Mouse (Mus musculus) urinary bladder, adult 2 months (tissue): ENCODE measurements around the gene Ces4a. TPM values are rescaled to one million over a fixed set of nuclear protein-coding genes. Genes with fewer than 3 reads are reported as not detected.
"Not testable (repeated sequence)": the region's sequence is repeated elsewhere in the genome, so short reads cannot be mapped to it uniquely, and the experiment has no call there.

ENCODE experiments used
- DNase-seq: peaks from one replicate; pipeline ENCODE4 v3.0.0; 2022; ENCODE audit warnings: low spot score
- polyA plus RNA-seq: library from polyadenylated mRNA; depleted of rRNA; stranded (reverse); fragments of >200 nt; gene quantifications from 2 replicates; pipeline ENCODE4 v1.2.3, GENCODE M21; 2012; rRNA removed

Gene Ces4a
- not detected in 2 replicates for polyA plus RNA-seq

DNA sequence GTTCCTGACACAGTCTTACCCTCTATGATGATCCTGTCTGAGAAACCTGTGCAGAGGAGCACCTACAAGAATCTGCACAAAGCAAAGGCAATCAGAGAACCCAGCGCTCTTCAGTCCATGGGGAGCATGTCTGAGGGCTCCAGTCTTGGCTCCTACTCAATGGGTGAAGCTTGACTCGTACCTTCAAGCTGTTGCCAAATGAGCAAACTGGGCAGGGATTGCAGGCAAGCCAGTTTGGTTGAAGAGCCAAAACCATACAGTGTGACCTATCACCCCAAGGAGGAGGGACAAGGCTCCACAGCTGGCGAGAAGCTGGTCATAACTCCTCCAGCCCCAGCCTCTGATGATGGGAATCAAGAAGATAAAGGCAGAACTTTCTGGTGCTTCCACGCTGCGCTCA, at the start of gene Ces4a:
TSS of gene Ces4a (plus strand) at position 292 of the 400 bp plus-strand sequence.
- DNase-seq, result no peak

DNA sequence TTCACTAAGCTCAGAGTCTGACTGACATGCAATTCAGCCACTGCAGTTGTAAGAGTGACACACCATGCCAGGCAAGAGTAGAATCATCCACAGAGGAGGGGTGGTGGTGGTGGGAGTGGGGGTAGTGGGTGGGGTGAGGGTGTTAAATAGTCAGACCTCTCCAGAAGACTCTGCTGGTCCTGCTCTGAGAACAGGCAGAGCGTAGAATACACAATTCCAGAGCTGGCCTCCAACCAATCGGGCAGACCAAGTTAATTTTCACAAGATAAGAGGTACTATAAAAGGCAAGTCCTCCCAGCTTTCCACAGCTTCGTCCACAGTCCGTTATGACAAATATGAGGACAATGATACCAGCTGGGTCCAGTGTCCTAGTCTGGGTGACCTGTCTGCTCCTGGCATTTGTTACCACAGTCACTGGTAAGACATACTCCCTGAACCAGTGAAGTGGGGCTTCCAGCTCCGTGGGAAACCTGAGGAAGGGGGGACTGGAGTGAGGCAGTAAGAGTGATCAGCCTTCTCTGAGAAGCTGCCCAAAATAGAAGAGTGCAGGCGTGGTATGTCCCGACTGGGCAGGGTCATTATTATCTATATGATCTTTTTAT, 48.0 kb upstream of the Ces4a start, which contains the start of gene Ces3b:
TSS of gene Ces3b (plus strand) at position 305 of the 602 bp plus-strand sequence.
- no peak for DNase-seq

DNA sequence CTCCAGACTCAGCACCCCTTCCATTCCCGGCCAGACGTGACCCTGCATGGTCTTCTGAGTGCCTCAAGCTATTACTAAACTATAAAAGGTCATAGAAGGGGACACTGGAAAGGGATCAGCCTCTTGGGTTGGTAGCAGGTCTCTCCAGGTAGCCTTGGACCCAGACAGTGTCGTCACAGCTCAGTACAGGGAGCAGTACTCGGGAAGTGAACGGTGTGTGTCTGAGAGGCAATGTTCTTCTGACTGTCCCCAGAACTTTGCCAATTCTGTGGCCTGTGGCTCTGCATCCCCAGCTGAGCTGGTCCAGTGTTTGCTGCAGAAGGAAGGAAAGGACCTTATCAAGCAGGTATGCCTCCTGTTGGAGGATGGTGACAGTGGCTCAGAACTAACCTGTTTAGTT, 43.4 kb upstream of the Ces4a start:
- DNase-seq, result not testable (repeated sequence)

DNA sequence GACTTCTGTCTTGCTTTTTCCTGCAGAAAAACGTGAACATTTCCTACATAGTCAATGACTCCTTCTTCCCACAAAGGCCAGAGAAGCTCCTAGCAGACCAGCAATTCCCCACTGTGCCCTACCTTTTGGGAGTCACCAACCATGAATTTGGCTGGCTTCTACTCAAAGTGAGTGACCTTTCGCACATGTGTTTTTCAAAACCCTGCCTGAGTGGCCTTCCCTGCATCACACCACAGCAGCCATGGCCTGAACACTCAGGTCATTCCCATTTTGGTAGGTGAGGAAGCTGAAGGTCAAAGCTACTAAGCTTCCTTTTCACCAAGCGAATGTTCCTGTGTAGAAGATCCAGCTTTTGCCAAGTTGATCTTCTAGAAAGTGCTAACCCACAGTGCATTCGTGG, 43.0 kb upstream of the Ces4a start:
- DNase-seq, result no peak

DNA sequence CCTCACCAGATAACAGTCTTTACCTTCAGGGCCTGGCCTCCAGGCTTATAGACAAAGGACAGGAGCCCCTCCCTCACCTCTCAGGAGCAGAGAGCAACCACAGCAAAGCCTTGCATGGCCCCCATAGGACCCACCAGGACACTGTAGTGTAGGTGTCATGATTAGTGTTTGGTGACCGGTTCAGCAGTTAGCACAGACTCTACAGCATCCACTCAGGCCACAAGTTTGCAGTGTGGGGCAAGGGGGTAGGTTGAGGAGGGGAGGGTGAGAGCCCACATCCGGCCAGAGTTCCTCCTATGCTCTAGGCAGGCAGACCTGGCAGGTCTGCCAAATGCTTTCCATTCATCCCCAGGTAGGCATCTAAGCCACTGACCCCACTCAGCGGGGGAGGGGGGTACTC, 37.6 kb upstream of the Ces4a start:
- no peak for DNase-seq

DNA sequence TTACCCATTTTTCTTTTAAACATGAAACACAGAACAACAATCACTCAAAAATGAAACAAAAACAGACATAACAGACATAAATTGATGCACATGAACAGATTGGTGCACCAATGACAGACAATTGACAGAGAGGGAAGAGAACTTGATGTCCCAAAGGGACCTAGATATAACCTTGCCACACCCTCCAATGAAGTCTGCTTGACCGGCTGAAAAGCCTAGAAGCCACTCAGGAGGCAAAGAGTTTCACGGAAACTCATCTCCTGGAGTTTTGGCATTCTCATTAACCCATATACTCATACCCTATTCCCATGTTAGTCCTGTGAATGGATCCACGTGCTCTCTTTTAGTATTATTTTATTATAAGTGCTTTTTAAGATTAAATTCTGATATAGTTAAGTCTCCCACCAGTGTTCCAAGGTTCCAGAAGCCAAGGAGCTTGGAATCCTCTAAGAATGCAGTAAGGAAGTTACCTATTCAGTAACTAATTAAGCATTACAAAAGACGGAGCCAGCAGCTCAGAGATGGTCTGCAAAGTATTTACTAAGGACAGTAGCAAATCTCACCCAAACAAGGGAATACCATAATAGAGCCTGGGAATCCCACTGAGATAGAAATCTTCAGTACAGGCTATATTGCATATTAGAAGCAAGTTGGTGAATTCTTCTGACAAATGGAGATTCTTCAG, 29.4 kb upstream of the Ces4a start:
- not testable (repeated sequence) for DNase-seq

DNA sequence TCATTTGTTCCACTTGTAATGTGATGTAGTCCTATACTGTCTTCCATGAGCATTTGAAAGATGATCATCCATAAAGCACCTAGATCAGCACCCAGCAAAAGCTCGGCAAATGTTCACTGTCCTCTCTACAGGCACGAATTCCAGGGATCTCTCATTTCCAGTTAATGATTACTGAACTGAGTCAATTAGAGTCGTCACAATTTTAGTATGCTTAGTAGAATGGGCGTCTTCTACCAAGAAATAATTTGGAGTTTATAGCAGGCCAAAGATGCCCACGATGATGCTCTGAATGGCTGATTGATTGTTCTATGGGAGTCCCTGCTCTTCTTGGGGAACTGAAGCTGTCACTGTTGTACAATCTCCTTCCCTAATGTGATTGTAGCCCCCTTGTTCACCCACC, 27.9 kb upstream of the Ces4a start:
- not testable (repeated sequence) for DNase-seq

DNA sequence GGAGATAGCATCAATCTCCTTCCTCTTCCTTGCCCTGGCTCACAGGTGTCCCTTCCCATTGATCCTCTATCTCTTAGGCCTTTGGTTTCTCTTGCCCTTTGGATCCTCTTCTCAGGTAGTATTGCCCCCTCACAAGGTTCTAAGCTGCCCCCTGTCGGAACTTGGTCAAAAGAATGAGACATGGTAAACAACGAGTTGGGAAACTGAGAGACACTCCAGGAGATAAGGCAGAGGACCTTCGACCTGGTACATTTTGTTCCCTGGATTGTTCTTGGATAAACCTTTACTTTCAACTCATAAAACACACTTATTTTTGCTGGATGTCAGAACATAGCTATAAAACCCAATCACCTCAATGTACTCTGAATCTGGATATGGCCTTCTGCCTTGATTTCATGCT, 27.4 kb upstream of the Ces4a start:
- DNase-seq, result no peak

DNA sequence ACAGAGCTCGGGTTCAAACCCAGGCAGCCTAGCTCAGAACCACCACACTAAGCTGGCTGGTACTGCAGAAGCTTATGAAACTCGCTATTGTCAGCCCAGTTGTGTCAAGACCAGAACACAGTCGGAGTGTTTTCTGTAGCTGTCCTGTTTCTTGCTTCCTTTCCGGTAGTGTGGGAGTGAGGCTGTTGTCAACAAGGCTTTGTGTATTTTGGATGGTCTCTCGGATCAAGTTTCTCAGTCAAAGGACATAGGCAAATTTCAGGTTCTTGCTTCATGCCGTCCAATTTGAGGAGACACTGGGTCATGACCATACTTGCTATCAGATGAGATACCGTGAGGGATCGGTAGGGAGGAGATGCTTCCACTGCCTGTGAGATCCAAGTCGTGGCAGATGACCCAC, 1.7 kb upstream of the Ces4a start:
- no peak for DNase-seq

DNA sequence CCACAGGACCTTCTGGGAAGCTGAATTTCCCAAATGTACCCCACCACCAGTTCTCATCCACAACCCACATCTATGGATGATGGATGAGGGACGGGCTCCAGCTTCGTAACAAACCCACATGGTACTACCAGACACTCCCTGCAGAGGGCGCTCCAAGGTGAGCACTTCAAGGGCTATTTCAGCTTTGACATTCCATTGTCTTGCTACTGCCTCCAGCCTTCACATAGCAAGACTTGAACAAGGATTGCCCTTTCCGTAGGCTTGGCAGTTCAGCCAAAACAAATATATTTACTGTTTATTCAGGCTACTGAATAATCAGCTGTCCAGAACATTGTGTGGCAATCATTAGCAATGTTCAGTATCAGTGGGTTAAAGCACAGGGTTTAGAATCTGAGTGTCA, 6.8 kb downstream of the Ces4a start:
- peak; percentile 67 for DNase-seq

DNA sequence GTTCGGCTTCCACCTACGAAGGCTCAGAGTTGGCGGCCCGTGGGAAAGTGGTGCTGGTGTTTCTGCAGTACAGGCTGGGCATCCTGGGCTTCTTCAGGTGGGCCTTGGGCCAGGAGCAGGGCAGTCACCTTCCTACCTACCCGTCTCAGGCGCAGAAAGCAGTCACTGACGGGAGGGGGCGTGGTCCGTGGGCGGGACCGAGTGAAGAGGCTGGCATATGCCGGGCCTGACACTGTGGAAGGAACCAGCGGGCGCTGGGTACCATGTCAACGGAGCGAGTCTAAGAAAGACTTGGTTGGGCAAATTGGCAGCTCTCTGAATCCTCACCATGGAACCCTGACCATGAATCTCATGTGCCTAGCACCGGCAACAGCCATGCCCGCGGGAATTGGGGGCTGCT, 10.8 kb downstream of the Ces4a start:
- DNase-seq, result no peak

DNA sequence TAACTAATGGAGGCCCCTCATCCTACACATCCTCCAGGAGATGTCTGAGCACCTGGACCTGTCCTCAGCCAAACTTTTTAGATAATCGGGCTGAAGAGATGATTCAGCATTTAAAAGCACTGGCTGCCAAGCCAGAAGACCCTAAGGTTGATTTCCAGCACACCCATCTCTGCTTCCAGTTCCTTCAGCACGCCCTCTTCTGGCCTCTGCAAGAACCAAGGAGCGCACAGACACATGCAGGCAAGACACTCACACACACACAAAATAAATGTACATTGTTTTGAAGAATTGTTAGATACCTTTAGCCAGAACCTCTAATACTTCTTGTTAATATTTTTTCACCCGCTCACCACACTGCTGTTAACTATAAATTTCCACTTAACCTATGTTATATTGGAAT, 20.1 kb downstream of the Ces4a start:
- no peak for DNase-seq

DNA sequence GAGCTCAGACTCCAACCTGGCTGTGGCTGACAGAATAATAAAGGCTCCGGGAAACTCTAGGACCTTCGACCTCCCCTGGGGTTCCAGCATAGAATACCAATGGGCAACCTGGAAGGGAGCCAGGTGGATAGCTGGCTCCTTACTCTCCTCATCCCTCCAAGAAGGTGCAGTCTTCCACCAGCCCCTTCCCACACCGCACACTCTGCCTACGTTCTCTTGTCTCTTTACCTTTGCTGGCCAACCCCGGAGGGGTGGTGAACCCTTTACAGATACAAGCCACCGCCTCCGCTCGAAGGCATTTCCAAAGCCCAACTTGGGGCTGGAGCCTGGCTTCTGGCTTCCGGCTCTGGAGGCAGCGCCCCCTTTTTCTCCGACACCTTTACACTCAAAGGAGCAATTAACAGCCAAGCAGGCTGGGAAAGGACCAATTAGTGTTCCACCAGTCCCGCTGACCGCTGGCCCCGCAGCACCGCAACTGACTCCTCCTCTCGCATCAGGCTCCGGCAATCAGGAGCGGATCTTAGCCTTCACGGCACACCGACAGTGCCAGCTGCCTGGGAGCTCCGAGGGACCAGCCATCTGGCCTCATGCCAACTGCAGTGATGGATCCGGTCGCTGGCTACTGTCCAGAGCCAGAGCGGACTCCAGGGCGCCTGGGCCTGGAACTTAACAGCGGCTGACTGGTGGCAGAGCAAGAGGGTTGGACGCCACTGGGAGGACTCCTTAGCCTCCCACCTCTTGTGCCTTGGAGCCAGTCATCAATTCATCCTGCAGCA, 21.2 kb downstream of the Ces4a start:
- DNase-seq, result peak; percentile 45

DNA sequence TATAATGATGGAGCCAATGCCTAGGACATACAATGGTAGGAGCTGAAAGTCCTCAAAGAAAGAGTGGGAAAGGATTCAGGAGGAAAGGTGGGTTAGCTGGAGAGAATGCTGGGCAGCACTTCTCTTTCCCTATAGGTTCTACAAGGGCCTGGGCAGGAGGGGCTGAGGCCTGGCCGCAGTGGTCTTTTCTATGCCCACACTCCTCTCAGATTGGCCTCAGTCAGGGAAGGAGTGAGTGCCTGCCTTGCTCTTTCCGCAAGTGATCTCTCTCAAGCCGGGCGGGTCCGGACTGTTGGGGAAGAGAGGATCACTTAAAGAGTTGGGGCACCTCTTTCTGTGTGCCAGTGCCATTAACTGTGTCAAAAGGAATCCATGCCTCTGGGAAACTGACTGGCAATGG, 22.7 kb downstream of the Ces4a start:
- DNase-seq, result no peak

DNA sequence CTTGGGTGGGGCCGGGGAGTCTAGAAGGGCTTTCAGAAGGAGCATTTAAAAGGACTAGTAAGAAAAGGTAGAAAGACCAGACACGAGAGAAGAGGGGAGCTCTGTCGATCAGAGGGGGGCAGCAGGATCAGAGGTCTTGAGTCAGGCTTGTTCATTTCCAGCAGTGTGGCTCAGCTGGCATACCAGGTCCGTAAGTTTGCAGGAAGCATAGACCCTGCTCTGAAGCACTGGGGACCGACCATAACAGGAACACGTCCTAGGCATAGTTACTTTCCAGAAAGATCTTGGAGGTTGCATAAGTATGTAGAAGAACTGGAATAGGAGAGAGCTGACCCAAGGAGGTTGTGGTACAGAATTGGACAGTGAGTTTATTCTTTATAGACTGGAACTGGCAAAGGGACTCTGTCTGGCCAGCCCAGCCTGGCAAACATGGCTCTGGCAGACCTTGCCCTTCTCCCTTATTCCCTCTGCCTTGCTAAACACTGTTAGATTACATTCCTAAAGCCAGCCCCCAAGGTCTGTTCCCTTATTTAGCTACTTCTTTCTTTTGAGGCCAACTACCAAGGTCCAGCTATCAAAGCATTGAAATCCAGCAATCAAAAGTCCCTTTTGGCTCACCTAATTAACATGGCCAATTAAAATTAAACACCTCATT, 23.6 kb downstream of the Ces4a start:
- no peak for DNase-seq

DNA sequence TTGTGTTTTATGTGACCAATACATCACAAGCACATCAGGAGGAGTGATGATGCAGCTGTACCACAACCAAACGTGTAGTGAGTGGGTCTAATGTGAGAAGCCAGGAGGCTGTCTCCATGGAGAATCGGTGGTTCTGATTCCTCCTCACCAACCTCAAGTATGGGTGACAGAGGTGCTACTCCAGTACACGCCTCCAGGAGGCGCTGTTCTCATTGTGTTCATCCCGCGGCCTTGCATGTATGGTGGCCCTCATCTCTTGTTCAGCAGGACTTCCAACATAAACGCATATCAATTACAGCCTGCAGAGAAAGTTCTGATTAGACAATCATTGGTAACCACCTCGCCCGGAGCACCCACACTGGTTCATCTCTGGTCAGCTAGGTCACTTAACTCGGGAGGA, 26.0 kb downstream of the Ces4a start:
- DNase-seq, result no peak

DNA sequence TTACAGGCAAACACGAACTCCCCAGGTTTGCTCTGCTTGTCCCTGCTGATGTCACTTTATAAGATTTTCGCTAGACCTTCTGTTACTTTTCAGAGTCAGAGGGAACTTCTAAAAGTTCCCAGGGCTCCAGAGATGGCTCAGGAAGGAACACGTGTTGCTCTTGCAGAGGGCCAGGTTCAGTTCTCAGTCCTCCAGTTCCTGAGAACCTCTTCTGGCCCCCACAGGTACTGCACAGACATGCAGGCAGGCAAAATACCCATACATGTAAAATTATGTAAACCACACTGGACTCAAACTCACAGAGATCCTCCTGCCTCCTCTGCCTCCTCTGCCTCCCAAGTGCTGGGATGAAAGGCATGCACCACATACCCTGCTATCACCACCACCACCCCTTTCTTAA, 26.5 kb downstream of the Ces4a start:
- no peak for DNase-seq

DNA sequence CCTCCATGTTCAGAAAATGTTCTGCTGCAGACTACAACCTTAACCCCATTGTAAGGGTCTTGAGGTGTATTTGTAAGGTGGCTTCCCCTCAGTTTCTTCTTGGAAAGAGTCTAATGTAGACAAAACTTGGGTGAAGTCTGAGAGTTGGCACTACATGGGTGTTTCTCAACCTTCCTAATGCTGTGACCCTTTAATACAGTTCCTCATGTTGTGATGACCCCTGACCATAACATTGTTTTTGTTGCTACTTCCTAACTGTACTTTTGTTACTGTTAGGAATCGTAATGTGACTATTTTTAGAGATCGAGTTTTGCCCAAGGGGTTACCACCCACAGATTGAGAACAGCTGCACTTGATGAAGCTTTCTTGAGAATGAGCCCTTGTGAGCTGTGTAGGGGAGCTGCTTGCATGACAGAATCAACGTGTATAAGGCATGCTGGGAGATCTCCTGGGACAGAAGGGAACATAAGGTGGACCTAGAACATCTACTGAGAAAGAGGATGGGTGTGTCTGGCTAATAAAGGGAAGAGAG, 29.6 kb downstream of the Ces4a start:
- DNase-seq, result no peak

DNA sequence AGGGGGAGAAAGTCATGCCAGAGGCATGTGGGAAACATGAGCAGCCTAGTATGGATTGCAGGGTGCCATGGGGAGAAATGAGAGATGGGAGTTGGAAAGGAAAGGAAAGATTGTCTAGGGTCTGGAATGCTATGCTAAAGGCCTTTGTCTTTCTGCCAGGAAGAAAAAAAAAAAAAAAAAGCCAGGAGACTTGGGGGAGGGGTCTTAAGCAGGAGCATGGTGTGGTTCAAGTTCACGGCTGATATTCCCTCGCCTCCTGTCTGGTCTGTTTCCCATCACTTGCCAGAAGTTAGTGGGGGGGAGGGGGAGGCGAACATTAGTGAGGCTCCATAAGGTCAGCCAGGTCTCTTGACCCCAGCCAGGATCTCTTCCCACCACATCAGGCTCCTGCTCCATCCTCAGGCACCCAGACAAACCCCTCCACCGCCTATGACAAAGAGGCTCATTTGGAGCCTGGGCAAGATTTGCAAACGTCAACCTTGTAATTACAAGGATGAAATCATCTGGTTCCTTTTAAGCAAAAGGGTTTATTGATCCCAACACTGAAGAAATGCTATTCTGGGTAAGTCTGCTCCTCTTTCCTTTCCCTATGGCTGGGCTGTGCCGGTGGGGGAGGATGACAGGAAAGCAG, 32.8 kb downstream of the Ces4a start:
- DNase-seq, result no peak

DNA sequence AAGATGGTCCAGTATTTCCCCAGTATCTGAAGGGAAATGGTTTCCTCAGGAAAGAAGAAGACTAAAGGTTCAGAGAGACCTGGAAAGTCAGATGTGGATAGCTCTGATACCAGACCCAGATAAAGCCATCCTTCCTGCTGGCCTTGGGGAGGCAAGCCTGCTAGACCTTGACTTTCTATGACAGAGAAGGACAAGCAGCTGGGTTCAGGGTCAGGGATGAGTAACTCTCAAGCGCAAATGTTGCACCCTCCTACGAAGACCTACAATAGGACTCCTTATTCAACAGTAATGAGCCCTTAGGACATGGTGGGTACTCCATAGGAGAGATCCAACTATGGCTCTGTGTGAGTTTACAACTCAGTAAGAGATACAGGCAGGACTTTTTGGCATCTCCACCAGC, 33.6 kb downstream of the Ces4a start:
- no peak for DNase-seq

DNA sequence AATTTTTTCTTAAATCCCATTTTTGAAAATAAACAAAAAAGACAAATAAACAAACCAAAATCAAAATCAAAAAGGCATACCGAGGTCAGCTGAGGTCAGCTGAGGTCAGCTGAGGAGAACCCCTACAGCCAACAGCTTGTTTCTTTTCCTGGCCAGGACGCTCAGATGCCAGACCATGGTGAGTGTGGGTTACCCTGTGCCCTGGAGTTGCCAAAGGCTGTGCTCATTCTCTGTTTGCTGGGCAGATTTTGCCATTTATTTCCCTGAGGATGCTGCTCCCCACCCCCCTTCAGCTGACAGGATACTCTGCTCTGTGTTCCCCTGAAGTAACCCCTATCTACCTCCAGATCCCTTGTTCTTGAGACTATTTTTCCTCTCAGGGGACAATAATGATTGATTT, 35.5 kb downstream of the Ces4a start:
- no peak for DNase-seq

DNA sequence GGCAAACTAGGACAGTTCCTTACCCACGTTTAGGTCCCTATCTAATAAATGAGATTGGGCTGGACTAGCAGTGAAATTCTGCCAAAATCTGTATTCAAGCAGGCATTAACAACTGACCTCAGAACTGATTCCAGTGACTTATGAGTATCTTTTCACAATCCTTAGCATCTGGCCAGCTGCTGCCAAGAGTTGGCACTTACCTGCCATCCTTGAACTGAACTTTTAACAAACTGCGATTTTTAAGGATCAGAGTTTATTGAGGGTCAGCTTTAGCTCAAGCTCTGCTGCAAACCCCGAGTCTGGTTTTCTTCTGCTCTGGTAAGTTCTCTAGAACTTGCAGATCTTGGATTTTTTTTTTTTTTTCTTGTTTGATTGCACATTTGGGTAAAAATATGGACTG, 38.0 kb downstream of the Ces4a start:
- no peak for DNase-seq
